ENCODE assay signal across 24 mouse cellular contexts in genomic region chr2:57353722-57354432, GRCm38 (mm10).
DNase-seq lines count a peak whose midpoint lies in the region; ATAC-seq and TF ChIP-seq lines count a peak whose summit lies in the region.
"Had no signal": no experiment of that assay in that cellular context is flagged by ENCODE, and none has a peak within 500 bp of the region (broad histone marks: within the 10 kb centered on the region; RNA-seq: fewer than 3 reads in every experiment).

No protein-coding gene starts in this region.

- TF ChIP-seq EP300 in stomach, postnatal 0 days (optimal IDR thresholded peaks at IDR 0.05), result no peak

- H3K9ac ChIP-seq in limb, embryonic 13.5 days, result no peak overlapping the region
- H3K9ac ChIP-seq in lung, embryonic 15.5 days, result no peak overlapping the region
- no peak overlapping the region for H3K9ac ChIP-seq in stomach, postnatal 0 days (ENCODE audit: low read length)
- no peak overlapping the region for H3K9ac ChIP-seq in forebrain, embryonic 11.5 days (ENCODE audit: low read length)
- H3K9ac ChIP-seq: forebrain, embryonic 15.5 days; hindbrain, embryonic 13.5 days; limb, embryonic 12.5 days; liver, embryonic 15.5 days had no signal

- in situ Hi-C loops in Patski (cut with MboI; ENCODE audit: low pct_unique_long_range_greater_than_20kb), result no loop called here

- 68% methylated on average over 9 of the region's 9 CpGs for WGBS in limb, embryonic 13.5 days
- WGBS in limb, embryonic 10.5 days, result 91% methylated on average over 9 of the region's 9 CpGs
- 55% methylated on average over 9 of the region's 9 CpGs for WGBS in lung, embryonic 15.5 days
- 64% methylated on average over 9 of the region's 9 CpGs for WGBS in stomach, postnatal 0 days
- 92% methylated on average over 9 of the region's 9 CpGs for WGBS in forebrain, embryonic 11.5 days

- no peak for TF ChIP-seq CTCF in Patski (IDR thresholded peaks at IDR 0.05)
- no peak for TF ChIP-seq CTCF in stomach, postnatal 0 days (IDR thresholded peaks at IDR 0.05; ENCODE audit: low read depth)

- 0 out of 2 replicates have a peak overlapping the region, but pooled peaks have one; percentile 7 for H3K27ac ChIP-seq in limb, embryonic 13.5 days
- H3K27ac ChIP-seq in limb, embryonic 10.5 days, result no peak overlapping the region
- H3K27ac ChIP-seq in lung, embryonic 15.5 days, result peak overlapping the region; percentile 49; the same call in 1 of the 2 replicates
- no peak overlapping the region for H3K27ac ChIP-seq in stomach, postnatal 0 days (replicated peaks)
- H3K27ac ChIP-seq in forebrain, embryonic 11.5 days (ENCODE audit: low read depth, low read length), result no peak overlapping the region
- H3K27ac ChIP-seq: forebrain, embryonic 15.5 days; hindbrain, embryonic 13.5 days; limb, embryonic 12.5 days; liver, embryonic 15.5 days had no signal

- no peak overlapping the region for H3K4me3 ChIP-seq in limb, embryonic 13.5 days
- H3K4me3 ChIP-seq in limb, embryonic 10.5 days, result no peak overlapping the region
- no peak overlapping the region for H3K4me3 ChIP-seq in lung, embryonic 15.5 days
- no peak overlapping the region for H3K4me3 ChIP-seq in stomach, postnatal 0 days (ENCODE audit: low read depth, low read length)
- H3K4me3 ChIP-seq in forebrain, embryonic 11.5 days (ENCODE audit: low read depth, low read length), result no peak overlapping the region
- H3K4me3 ChIP-seq: erythroblast, embryonic 14.5 days; forebrain, embryonic 15.5 days; hindbrain, embryonic 13.5 days; limb, embryonic 12.5 days; liver, embryonic 15.5 days; megakaryocyte, embryonic 14.5 days had no signal

- H3K27me3 ChIP-seq in limb, embryonic 13.5 days, result no peaks in the 10 kb centered on the region
- no peaks in the 10 kb centered on the region for H3K27me3 ChIP-seq in limb, embryonic 10.5 days (ENCODE audit: low read depth, poor library complexity, severe bottlenecking)
- H3K27me3 ChIP-seq in Patski, result no peaks in the 10 kb centered on the region
- H3K27me3 ChIP-seq in lung, embryonic 15.5 days, result no peaks in the 10 kb centered on the region
- no peaks in the 10 kb centered on the region for H3K27me3 ChIP-seq in stomach, postnatal 0 days (ENCODE audit: control insufficient read depth, insufficient read depth, low read length)
- H3K27me3 ChIP-seq in forebrain, embryonic 11.5 days (ENCODE audit: control insufficient read depth, insufficient read depth, low read length), result no peaks in the 10 kb centered on the region
- H3K27me3 ChIP-seq: forebrain, embryonic 15.5 days; hindbrain, embryonic 13.5 days; limb, embryonic 12.5 days; liver, embryonic 15.5 days; megakaryocyte, embryonic 14.5 days had no signal

- peaks cover 12% of the 10 kb centered on the region for H3K4me1 ChIP-seq in limb, embryonic 13.5 days
- peaks cover 12% of the 10 kb centered on the region for H3K4me1 ChIP-seq in limb, embryonic 10.5 days
- H3K4me1 ChIP-seq in lung, embryonic 15.5 days, result no peaks in the 10 kb centered on the region
- H3K4me1 ChIP-seq in stomach, postnatal 0 days (replicated peaks; ENCODE audit: control insufficient read depth, insufficient read depth), result no peaks in the 10 kb centered on the region
- 0 out of 2 replicates have a peak, but pooled peaks cover 2% of the 10 kb centered on the region for H3K4me1 ChIP-seq in forebrain, embryonic 11.5 days (replicated peaks; ENCODE audit: control insufficient read depth, insufficient read depth, low read length)

- ATAC-seq in limb, embryonic 13.5 days (ENCODE audit: low FRiP score, low read depth), result 0 out of 2 replicates have a peak, but pooled peaks have one; percentile 37
- peak; percentile 99 for ATAC-seq in Patski
- ATAC-seq in lung, embryonic 15.5 days (ENCODE audit: borderline replicate concordance, extremely low read depth, low FRiP score, low TSS enrichment), result peak; percentile 62; the same call in 1 of the 2 replicates
- peak; percentile 38; the same call in 1 of the 2 replicates for ATAC-seq in stomach, postnatal 0 days (ENCODE audit: low FRiP score, low TSS enrichment)
- ATAC-seq in forebrain, embryonic 11.5 days (replicated peaks; ENCODE audit: low FRiP score), result no peak
- ATAC-seq: forebrain, embryonic 15.5 days; midbrain, embryonic 16.5 days had no signal

- POLR2A ChIA-PET in Patski (lab: Charles Lee), result no interaction called here

- H3K4me2 ChIP-seq in limb, embryonic 13.5 days (replicated peaks), result no peak overlapping the region
- H3K4me2 ChIP-seq in lung, embryonic 15.5 days, result no peak overlapping the region
- H3K4me2 ChIP-seq in stomach, postnatal 0 days (replicated peaks; ENCODE audit: low read depth), result no peak overlapping the region
- no peak overlapping the region for H3K4me2 ChIP-seq in forebrain, embryonic 11.5 days (ENCODE audit: low read depth, low read length, severe bottlenecking)
- H3K4me2 ChIP-seq: forebrain, embryonic 15.5 days; heart, embryonic 11.5 days; hindbrain, embryonic 13.5 days; limb, embryonic 12.5 days; liver, embryonic 15.5 days had no signal

- H3K36me3 ChIP-seq in limb, embryonic 13.5 days, result peaks cover 10% of the 10 kb centered on the region; the same call in 1 of the 2 replicates
- H3K36me3 ChIP-seq in limb, embryonic 10.5 days, result peaks cover 4% of the 10 kb centered on the region; the same call in 1 of the 2 replicates
- H3K36me3 ChIP-seq in lung, embryonic 15.5 days, result no peaks in the 10 kb centered on the region; the same call in 1 of the 2 replicates
- no peaks in the 10 kb centered on the region for H3K36me3 ChIP-seq in stomach, postnatal 0 days (ENCODE audit: control insufficient read depth, insufficient read depth, low read length)
- no peaks in the 10 kb centered on the region for H3K36me3 ChIP-seq in forebrain, embryonic 11.5 days (ENCODE audit: control insufficient read depth, insufficient read depth, low read length)
- H3K36me3 ChIP-seq: forebrain, embryonic 15.5 days; hindbrain, embryonic 13.5 days; liver, embryonic 15.5 days had no signal

- CTCF ChIA-PET in Patski (lab: Charles Lee), result interaction anchor here (1.1 kb wide), 1 partner anchor 10 kb away, joined by 3 read pairs; no protein-coding TSS in a partner anchor

- DNase-seq in limb, embryonic 10.5 days (ENCODE audit: low spot score), result no peak
- DNase-seq in Patski (ENCODE audit: low read depth, low spot score), result peak; percentile 50
- no peak for DNase-seq in stomach, postnatal 0 days (ENCODE audit: low spot score)
- DNase-seq in forebrain, embryonic 11.5 days (ENCODE audit: low spot score), result no peak
- DNase-seq in left cerebral cortex, adult 9 months (ENCODE audit: low spot score in 2 of 2), result no peak
- DNase-seq in kidney, postnatal 4 days, result no peak
- DNase-seq: adrenal gland, postnatal 25 days; cerebellum, adult 11 months; cerebellum, postnatal 14 days; heart, postnatal 10 days; kidney, postnatal 36 days; right cerebral cortex, postnatal 14 days; thymus, adult 18-20 months; thymus, postnatal 4 days had no signal

- H3K9me3 ChIP-seq in limb, embryonic 13.5 days, result no peaks in the 10 kb centered on the region
- H3K9me3 ChIP-seq in limb, embryonic 10.5 days (replicated peaks), result no peaks in the 10 kb centered on the region
- no peaks in the 10 kb centered on the region for H3K9me3 ChIP-seq in lung, embryonic 15.5 days
- H3K9me3 ChIP-seq in stomach, postnatal 0 days (ENCODE audit: control insufficient read depth, low read length), result no peaks in the 10 kb centered on the region
- no peaks in the 10 kb centered on the region for H3K9me3 ChIP-seq in forebrain, embryonic 11.5 days (ENCODE audit: control insufficient read depth, low read length)
- H3K9me3 ChIP-seq: forebrain, embryonic 15.5 days; hindbrain, embryonic 13.5 days; limb, embryonic 12.5 days; liver, embryonic 15.5 days; megakaryocyte, embryonic 14.5 days had no signal

Comparison
In these comparisons a context has a peak if more than half of its experiments do, and no peak if none do; other contexts are left out.
1. H3K27ac ChIP-seq: peak in limb, embryonic 13.5 days (single experiment) and lung, embryonic 15.5 days (single experiment); none in limb, embryonic 10.5 days (single experiment), stomach, postnatal 0 days (single experiment) and forebrain, embryonic 11.5 days (single experiment).